Mouse (Mus musculus) spleen, adult 2 months (tissue): Measurements from ENCODE around the gene Vps4b.

Experiments
- CTCF ChIP-seq: fragments of 200-500 bp; IDR thresholded peaks from 2 replicates; pipeline ENCODE4 v1.5.1; 2011; ENCODE audit warnings: mild to moderate bottlenecking, inconsistent platforms; ENCODE audit not compliant: insufficient read depth, insufficient read length, insufficient replicate concordance; ENCODE audit errors: extremely low read depth
- POLR2A ChIP-seq: fragments of 200-500 bp; IDR thresholded peaks from 2 replicates; pipeline ENCODE4 v1.6.1; 2011; ENCODE audit warnings: low read depth, low read length, inconsistent platforms

DNA sequence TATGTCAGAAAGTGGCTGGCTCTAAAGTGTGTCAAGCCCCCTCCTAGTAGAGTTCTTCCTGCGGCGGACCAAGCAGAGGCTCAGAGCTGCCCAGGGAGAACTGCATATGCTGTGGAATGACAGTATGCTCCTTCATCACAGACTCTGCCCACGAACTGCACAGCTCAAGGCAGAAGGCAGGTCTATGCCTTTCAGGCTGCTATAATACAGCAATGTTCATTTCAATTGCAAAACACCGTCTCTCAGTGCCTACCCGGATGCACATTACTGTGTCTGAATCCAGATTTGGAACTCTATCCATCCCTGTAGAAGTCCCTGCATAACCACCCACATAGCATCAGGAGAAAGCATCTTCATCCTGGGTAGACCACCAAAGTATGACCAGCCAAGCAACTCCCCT, 56.7 kb downstream of the Vps4b start:
- TF ChIP-seq POLR2A, result no peak
- no peak for TF ChIP-seq CTCF
